In genomic region chr1:113989676-113990296, GRCm38 (mm10) we compare ENCODE assay signal across 26 mouse cellular contexts.
DNase-seq lines count a peak whose midpoint lies in the region; ATAC-seq and TF ChIP-seq lines count a peak whose summit lies in the region.
"Had no signal": no experiment of that assay in that cellular context is flagged by ENCODE, and none has a peak within 500 bp of the region (broad histone marks: within the 10 kb centered on the region; RNA-seq: fewer than 3 reads in every experiment).

No protein-coding gene starts in this region.

- H3K4me2 ChIP-seq in hindbrain, embryonic 13.5 days: no peak overlapping the region
- no peak overlapping the region for H3K4me2 ChIP-seq in hindbrain, embryonic 11.5 days (replicated peaks; ENCODE audit: low read depth, low read length)
- no peak overlapping the region for H3K4me2 ChIP-seq in midbrain, embryonic 14.5 days (ENCODE audit: low read length)
- H3K4me2 ChIP-seq in midbrain, embryonic 13.5 days (replicated peaks): no peak overlapping the region
- H3K4me2 ChIP-seq: embryonic facial prominence, embryonic 15.5 days; heart, embryonic 11.5 days; intestine, embryonic 15.5 days had no signal

- no peak for DNase-seq in hindbrain, embryonic 11.5 days (ENCODE audit: low spot score)
- DNase-seq in midbrain, embryonic 14.5 days: peak; percentile 28
- peak; percentile 41 for DNase-seq in brain, embryonic 14.5 days (ENCODE audit: low read depth)
- DNase-seq: adrenal gland, postnatal 10 days; adrenal gland, postnatal 36 days; B cell, adult 2 months; cerebellum, adult 11 months; cerebellum, adult 2 months; cerebellum, adult 9-11 months; cerebellum, postnatal 36 days; embryo, embryonic 11 days; forebrain, postnatal 0 days; gastrocnemius, adult 2 months; gastrocnemius, postnatal 14 days; heart, adult 11 months; kidney, adult 11 months had no signal

- ATAC-seq in hindbrain, embryonic 13.5 days (ENCODE audit: low FRiP score): peak; percentile 68; the same call in 1 of the 2 replicates
- ATAC-seq in hindbrain, embryonic 11.5 days (ENCODE audit: low FRiP score): no peak
- ATAC-seq in midbrain, embryonic 14.5 days (ENCODE audit: low FRiP score, low TSS enrichment): no peak
- no peak for ATAC-seq in midbrain, embryonic 13.5 days
- ATAC-seq in megakaryocyte, adult 5-6 weeks (ENCODE audit: poor library complexity, severe bottlenecking): no peak
- ATAC-seq: forebrain, embryonic 14.5 days; forebrain, postnatal 0 days; intestine, embryonic 15.5 days; Patski had no signal

- no peaks in the 10 kb centered on the region for H3K9me3 ChIP-seq in hindbrain, embryonic 13.5 days
- H3K9me3 ChIP-seq in hindbrain, embryonic 11.5 days (ENCODE audit: control insufficient read depth, low read length): no peaks in the 10 kb centered on the region
- H3K9me3 ChIP-seq in midbrain, embryonic 14.5 days (ENCODE audit: control insufficient read depth, low read length): no peaks in the 10 kb centered on the region
- no peaks in the 10 kb centered on the region for H3K9me3 ChIP-seq in midbrain, embryonic 13.5 days
- H3K9me3 ChIP-seq: embryonic facial prominence, embryonic 15.5 days; intestine, embryonic 15.5 days had no signal

- H3K27ac ChIP-seq in hindbrain, embryonic 13.5 days: no peak overlapping the region
- H3K27ac ChIP-seq in hindbrain, embryonic 11.5 days (ENCODE audit: low read depth, low read length): no peak overlapping the region
- H3K27ac ChIP-seq in midbrain, embryonic 14.5 days (replicated peaks; ENCODE audit: low read depth, low read length): no peak overlapping the region
- no peak overlapping the region for H3K27ac ChIP-seq in midbrain, embryonic 13.5 days
- H3K27ac ChIP-seq: embryonic facial prominence, embryonic 15.5 days; gastrocnemius, adult 2 months; intestine, embryonic 15.5 days had no signal

- H3K4me1 ChIP-seq in hindbrain, embryonic 13.5 days (replicated peaks): no peaks in the 10 kb centered on the region
- H3K4me1 ChIP-seq in hindbrain, embryonic 11.5 days (replicated peaks; ENCODE audit: control insufficient read depth, insufficient read depth, low read length): no peaks in the 10 kb centered on the region
- H3K4me1 ChIP-seq in midbrain, embryonic 14.5 days (ENCODE audit: control insufficient read depth, insufficient read depth, low read length): no peaks in the 10 kb centered on the region
- peaks cover 4% of the 10 kb centered on the region; the same call in 1 of the 2 replicates for H3K4me1 ChIP-seq in midbrain, embryonic 13.5 days (replicated peaks)
- H3K4me1 ChIP-seq: embryonic facial prominence, embryonic 15.5 days; intestine, embryonic 15.5 days had no signal

- no peaks in the 10 kb centered on the region for H3K36me3 ChIP-seq in hindbrain, embryonic 13.5 days
- H3K36me3 ChIP-seq in hindbrain, embryonic 11.5 days (ENCODE audit: control insufficient read depth, insufficient read depth, low read length): no peaks in the 10 kb centered on the region
- H3K36me3 ChIP-seq in midbrain, embryonic 14.5 days (ENCODE audit: control insufficient read depth, insufficient read depth, low read length): no peaks in the 10 kb centered on the region
- no peaks in the 10 kb centered on the region for H3K36me3 ChIP-seq in midbrain, embryonic 13.5 days
- H3K36me3 ChIP-seq: embryonic facial prominence, embryonic 15.5 days; G1E; intestine, embryonic 15.5 days had no signal

- TF ChIP-seq POLR2A in brain, embryonic 14.5 days (IDR thresholded peaks at IDR 0.05; ENCODE audit: borderline replicate concordance, extremely low read depth, insufficient read depth, insufficient read length, poor library complexity, severe bottlenecking): no peak

- 73% methylated on average over 6 of the region's 6 CpGs for WGBS in hindbrain, embryonic 13.5 days
- WGBS in hindbrain, embryonic 11.5 days: 84% methylated on average over 6 of the region's 6 CpGs
- WGBS in midbrain, embryonic 14.5 days: 59% methylated on average over 6 of the region's 6 CpGs
- 63% methylated on average over 6 of the region's 6 CpGs for WGBS in midbrain, embryonic 13.5 days

- H3K9ac ChIP-seq in hindbrain, embryonic 13.5 days: no peak overlapping the region
- H3K9ac ChIP-seq in hindbrain, embryonic 11.5 days (ENCODE audit: low read depth, low read length): no peak overlapping the region
- no peak overlapping the region for H3K9ac ChIP-seq in midbrain, embryonic 14.5 days (replicated peaks; ENCODE audit: low read length)
- H3K9ac ChIP-seq in midbrain, embryonic 13.5 days (replicated peaks): no peak overlapping the region
- H3K9ac ChIP-seq: embryonic facial prominence, embryonic 15.5 days; forebrain, postnatal 0 days; intestine, embryonic 15.5 days had no signal

- H3K27me3 ChIP-seq in hindbrain, embryonic 13.5 days: no peaks in the 10 kb centered on the region
- H3K27me3 ChIP-seq in hindbrain, embryonic 11.5 days (ENCODE audit: control insufficient read depth, insufficient read depth, low read length): no peaks in the 10 kb centered on the region
- no peaks in the 10 kb centered on the region for H3K27me3 ChIP-seq in midbrain, embryonic 14.5 days (ENCODE audit: control insufficient read depth, insufficient read depth, low read length)
- no peaks in the 10 kb centered on the region for H3K27me3 ChIP-seq in midbrain, embryonic 13.5 days
- H3K27me3 ChIP-seq: CH12.LX; embryonic facial prominence, embryonic 15.5 days; intestine, embryonic 15.5 days; Patski had no signal

- TF ChIP-seq CTCF in brain, embryonic 14.5 days (IDR thresholded peaks at IDR 0.05; ENCODE audit: borderline replicate concordance, extremely low read depth, insufficient read depth, insufficient read length): no peak

- no peak overlapping the region for H3K4me3 ChIP-seq in hindbrain, embryonic 13.5 days
- H3K4me3 ChIP-seq in hindbrain, embryonic 11.5 days (ENCODE audit: low read depth, low read length): no peak overlapping the region
- H3K4me3 ChIP-seq in midbrain, embryonic 14.5 days (replicated peaks; ENCODE audit: low read depth, low read length): no peak overlapping the region
- no peak overlapping the region for H3K4me3 ChIP-seq in midbrain, embryonic 13.5 days (replicated peaks)
- H3K4me3 ChIP-seq: embryonic facial prominence, embryonic 15.5 days; gastrocnemius, adult 2 months; intestine, embryonic 15.5 days had no signal
